Mouse (Mus musculus) testis, adult 2 months (tissue): ENCODE results near the gene Fbxw4. TPM values are rescaled to one million over a fixed set of nuclear protein-coding genes. Genes with fewer than 3 reads are reported as not detected.

ENCODE experiments used
- H3K27ac ChIP-seq: fragments of 200-500 bp; 2 replicates; pipeline ENCODE4 v1.5.1; 2012; ENCODE audit warnings: low read depth, low read length; ENCODE audit not compliant: control insufficient read depth, insufficient read depth
- H3K27me3 ChIP-seq: fragments of 200-500 bp; 2 replicates; pipeline ENCODE4 v1.6.1; 2012; ENCODE audit warnings: mild to moderate bottlenecking, low read length, moderate library complexity; ENCODE audit not compliant: control insufficient read depth, insufficient read depth
- H3K36me3 ChIP-seq: fragments of 200-500 bp; 2 replicates; pipeline ENCODE4 v1.6.1; 2012; ENCODE audit warnings: mild to moderate bottlenecking, low read length; ENCODE audit not compliant: control insufficient read depth, insufficient read depth
- H3K4me1 ChIP-seq: fragments of 200-500 bp; 2 replicates; pipeline ENCODE4 v1.6.1; 2012; ENCODE audit warnings: low read length; ENCODE audit not compliant: control insufficient read depth, insufficient read depth
- H3K4me3 ChIP-seq: fragments of 200-500 bp; 2 replicates; pipeline ENCODE4 v1.5.1; 2012; ENCODE audit warnings: low read depth, mild to moderate bottlenecking, low read length, moderate library complexity, mixed read lengths; ENCODE audit not compliant: control insufficient read depth
- CTCF ChIP-seq: fragments of 200-500 bp; IDR thresholded peaks from 2 replicates; pipeline ENCODE4 v1.5.1; 2012; ENCODE audit warnings: low read depth, mild to moderate bottlenecking, inconsistent platforms, low read length, moderate library complexity; ENCODE audit not compliant: control insufficient read depth, insufficient read depth, insufficient replicate concordance
- POLR2A ChIP-seq: fragments of 200-500 bp; IDR thresholded peaks from 2 replicates; pipeline ENCODE4 v1.6.1; 2012; ENCODE audit warnings: low read depth, mild to moderate bottlenecking, inconsistent platforms, low read length, moderate library complexity; ENCODE audit not compliant: control insufficient read depth
- polyA plus RNA-seq: library from polyadenylated mRNA; depleted of rRNA; stranded (reverse); fragments of >200 nt; gene quantifications from 2 replicates; pipeline ENCODE4 v1.2.3, GENCODE M21; 2012; rRNA removed

Fbxw4 gene
- polyA plus RNA-seq, 1 experiment = 21.5 TPM

- no peaks in the 10 kb centered on the region for H3K36me3 ChIP-seq
- no peak overlapping the region for H3K27ac ChIP-seq
- H3K27me3 ChIP-seq = no peaks in the 10 kb centered on the region
- no peak overlapping the region for H3K4me3 ChIP-seq
- no peaks in the 10 kb centered on the region for H3K4me1 ChIP-seq
- TF ChIP-seq CTCF = no peak
- TF ChIP-seq POLR2A = no peak
These were observed 124.8 kb downstream of the Fbxw4 start for GRCm38 (mm10) chr19:45535214-45535735.

DNA sequence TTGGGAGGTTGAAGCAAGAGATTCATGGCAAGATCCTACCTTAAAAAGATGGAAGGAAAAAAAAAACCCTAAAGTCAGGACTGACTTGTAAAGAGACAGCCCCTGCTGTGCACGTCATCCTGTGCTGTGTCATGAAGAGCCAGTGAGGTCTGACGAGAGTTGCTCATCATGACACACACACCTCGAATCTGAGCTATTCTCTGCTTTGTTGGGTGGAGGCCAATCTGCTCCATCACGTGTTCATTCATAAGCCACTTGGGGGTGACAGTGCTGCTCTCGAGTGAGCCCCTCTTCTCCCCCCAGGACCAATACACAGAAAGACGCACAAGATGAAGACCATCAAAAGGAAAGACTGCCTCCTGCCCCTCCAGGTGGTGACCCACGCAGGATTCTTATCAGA lies 126.5 kb downstream of the Fbxw4 start:
- no peaks in the 10 kb centered on the region for H3K36me3 ChIP-seq

GRCm38 (mm10) chr19:45531554-45531953 lies 128.6 kb downstream of the Fbxw4 start:
- TF ChIP-seq CTCF = no peak
- H3K36me3 ChIP-seq = no peaks in the 10 kb centered on the region

More for the DNA sequence above, 126.5 kb downstream of the Fbxw4 start:
- H3K27me3 ChIP-seq = no peaks in the 10 kb centered on the region
- H3K4me1 ChIP-seq = no peaks in the 10 kb centered on the region
- no peak overlapping the region for H3K4me3 ChIP-seq
- no peak overlapping the region for H3K27ac ChIP-seq
- TF ChIP-seq POLR2A (no peak), CTCF (no peak)

DNA sequence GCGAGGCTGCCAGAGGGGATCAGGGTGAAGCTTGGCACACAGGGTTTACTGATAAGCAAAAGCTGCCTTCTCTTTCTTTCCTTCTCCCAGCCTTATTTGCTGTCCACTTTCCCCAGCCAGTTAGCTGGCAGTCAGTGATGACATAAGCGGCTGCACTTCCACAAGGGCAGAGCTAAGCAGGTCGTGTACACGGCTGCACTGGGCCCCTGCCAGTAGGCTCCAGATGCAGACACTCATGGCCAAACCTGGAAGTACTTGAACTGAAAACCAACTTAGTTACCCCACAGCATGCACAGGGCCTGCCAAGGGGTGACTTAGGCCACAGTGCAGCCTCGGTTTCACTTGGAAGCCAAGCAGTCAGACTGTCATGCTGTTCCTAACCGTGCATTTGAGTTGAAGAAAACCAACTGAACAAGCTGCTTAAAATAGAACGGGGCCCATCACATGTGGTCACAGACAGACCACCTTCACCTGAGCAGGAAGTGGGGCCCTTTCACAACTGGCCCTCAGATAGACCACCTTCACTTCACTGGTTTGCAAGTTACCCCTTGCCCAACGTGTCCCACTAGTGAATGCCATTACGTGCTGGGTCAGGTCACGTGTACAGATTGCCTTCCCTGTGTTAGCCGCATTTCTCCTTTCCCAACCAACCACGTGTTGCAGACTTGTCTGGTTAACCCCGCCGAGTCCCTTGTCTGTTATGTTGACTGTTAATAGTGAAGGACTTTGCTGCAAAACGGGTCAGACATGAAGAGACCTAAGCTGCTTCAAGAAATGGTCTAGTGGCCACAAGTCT lies 129.7 kb downstream of the Fbxw4 start:
- H3K27me3 ChIP-seq = no peaks in the 10 kb centered on the region
- no peaks in the 10 kb centered on the region for H3K4me1 ChIP-seq
- no peaks in the 10 kb centered on the region for H3K36me3 ChIP-seq
- TF ChIP-seq CTCF = no peak
- TF ChIP-seq POLR2A = no peak
- no peak overlapping the region for H3K27ac ChIP-seq
- no peak overlapping the region for H3K4me3 ChIP-seq

More at GRCm38 (mm10) chr19:45531554-45531953, 128.6 kb downstream of the Fbxw4 start:
- Histone ChIP-seq H3K27me3 (no peaks in the 10 kb centered on the region), H3K4me1 (no peaks in the 10 kb centered on the region), H3K27ac (no peak overlapping the region), H3K4me3 (no peak overlapping the region)

DNA sequence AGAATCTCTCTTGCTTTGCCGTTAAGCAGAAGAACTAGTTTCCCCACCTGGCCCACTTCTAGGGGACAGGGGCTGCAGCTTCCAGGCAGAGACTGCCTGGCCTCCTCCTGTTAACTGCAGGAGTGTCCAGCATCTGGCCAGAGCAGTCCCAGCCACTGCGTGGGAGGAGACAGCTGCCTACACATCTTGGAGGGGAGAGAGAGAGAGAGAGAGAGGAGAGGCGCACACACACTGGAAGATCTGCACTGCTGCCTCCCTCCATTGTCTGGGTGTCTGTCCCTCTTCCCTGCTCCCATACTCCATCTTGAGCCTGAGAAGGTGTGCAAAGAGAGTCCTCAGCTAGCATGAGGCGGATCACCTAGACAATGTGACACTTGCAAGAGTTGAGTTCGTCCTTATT lies 130.8 kb downstream of the Fbxw4 start:
- no peaks in the 10 kb centered on the region for H3K27me3 ChIP-seq

More for the DNA sequence above, 130.8 kb downstream of the Fbxw4 start:
- Histone ChIP-seq H3K4me3 (no peak overlapping the region), H3K27ac (no peak overlapping the region), H3K4me1 (no peaks in the 10 kb centered on the region), H3K36me3 (no peaks in the 10 kb centered on the region)
- TF ChIP-seq POLR2A = no peak
- TF ChIP-seq CTCF = no peak

Other genes starting within 250 kb of the Fbxw4 start
- 61.0 and 70.6 TPM in 2 replicates for gene Poll, start 99.8 kb downstream of the Fbxw4 start, polyA plus RNA-seq
- gene Gm17018, start 99.7 kb downstream of the Fbxw4 start, polyA plus RNA-seq = 21.2 and 25.0 TPM in 2 replicates
- 1.4 and 1.5 TPM in 2 replicates for gene Fgf8, start 82.6 kb upstream of the Fbxw4 start, polyA plus RNA-seq
- gene Npm3, start 89.3 kb upstream of the Fbxw4 start, polyA plus RNA-seq = 212 and 245 TPM in 2 replicates
- gene Mgea5, start 123.5 kb upstream of the Fbxw4 start, polyA plus RNA-seq = 52.2 and 56.7 TPM in 2 replicates
- 50.1 and 64.9 TPM in 2 replicates for gene Kcnip2, start 155.7 kb upstream of the Fbxw4 start, polyA plus RNA-seq